Mouse (Mus musculus): ENCODE measurements around the gene AC134908.4.

DNA sequence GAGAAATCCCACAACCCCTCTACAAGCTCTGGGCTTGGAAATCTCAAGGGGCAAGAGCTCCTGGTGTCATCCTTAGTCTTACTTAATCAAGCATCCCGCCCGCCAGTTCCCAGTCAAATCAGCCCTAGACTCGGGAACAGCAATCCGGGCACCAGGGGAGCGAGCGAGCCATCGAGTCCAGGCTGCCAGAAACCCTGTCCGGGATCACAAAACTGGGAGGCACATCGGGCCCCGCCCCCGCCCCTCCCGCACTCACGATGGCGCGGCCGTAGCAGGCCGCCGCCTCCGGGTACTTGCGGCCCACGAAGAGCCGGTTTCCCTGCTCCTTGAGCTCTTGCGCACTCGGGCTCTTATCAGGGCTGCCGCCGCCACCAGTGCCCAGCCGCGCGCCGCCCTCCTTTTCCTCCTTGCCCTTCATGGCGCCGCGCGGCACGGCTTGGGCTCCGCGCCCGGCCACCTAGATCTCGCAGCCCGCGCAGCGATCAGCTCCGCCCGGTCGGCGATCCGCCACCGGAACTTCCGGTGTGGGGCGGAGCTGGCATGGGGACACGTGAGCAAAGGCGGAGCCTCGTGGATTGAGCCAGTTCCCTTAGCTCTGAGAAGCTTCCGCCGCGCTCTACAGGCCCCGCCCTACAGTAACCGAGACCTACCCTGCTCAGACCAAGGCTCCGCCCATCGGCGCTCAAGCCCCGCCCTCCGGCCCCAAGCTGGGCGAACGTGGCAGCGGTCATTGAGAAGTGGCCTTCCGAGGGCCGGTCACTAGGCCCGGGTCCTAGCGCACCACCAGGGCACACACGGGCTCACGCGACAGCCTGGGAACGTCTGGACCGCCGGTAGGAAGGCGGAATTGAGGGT, 37.2 kb upstream of the AC134908.4 start:
- TF ChIP-seq HCFC1 (IDR thresholded peaks at IDR 0.05; ENCODE audit: borderline replicate concordance, insufficient read depth, low read length): peak; percentile 71
- no peak for TF ChIP-seq MAFK (IDR thresholded peaks at IDR 0.05; ENCODE audit: insufficient read depth, low read depth, low read length)
- TF ChIP-seq ZNF384 (IDR thresholded peaks at IDR 0.05; ENCODE audit: low read depth, low read length): no peak
- TF ChIP-seq ZC3H11A (IDR thresholded peaks at IDR 0.05; ENCODE audit: borderline replicate concordance, low read depth, low read length): no peak

Measured in ES-E14 (cell line).